Mouse (Mus musculus) urinary bladder, postnatal 10 days (tissue): ENCODE data around the gene Otulin.

Experiments
- DNase-seq: peaks from one replicate; pipeline ENCODE4 v3.0.0; 2022; ENCODE audit warnings: low spot score

Gene Otulin

DNA sequence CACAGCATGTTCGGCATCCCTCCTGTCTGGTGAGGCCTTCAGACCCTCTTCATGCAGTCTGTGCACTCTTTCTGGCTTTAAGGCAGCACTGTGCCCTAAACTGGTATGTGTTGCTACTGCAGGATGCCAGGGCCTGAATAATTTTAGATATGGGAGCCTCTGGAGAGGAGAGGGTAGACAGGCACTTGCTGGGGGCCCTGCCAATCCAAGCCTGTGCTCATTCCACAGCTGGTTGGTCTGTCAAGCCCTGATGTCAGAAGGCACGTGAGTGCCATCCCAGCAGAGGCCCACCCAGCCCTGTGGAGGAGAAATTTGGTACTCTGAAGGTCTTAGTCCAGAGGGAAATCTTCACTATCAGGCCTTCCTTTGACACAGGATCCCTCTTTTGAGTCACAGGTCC is 49.7 kb downstream of the Otulin start:
- no peak for DNase-seq

DNA sequence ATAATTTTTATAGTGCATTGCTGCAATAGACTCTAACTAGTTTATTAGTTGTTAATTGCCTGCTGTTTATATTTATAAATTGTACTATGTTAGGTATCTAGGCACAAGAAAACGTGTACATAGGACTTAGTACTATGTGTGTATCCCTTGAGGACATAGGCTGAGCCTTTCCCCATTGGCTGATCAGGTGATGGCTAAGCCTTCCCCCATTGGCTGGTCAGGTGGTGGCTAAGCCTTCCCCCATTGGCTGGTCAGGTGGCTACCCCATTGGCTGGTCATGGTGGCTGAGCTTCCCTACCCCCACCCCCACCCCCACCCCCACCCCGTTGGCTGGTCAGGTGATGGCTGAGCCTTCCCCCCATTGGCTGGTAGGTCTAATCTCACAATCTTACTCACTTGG is 50.6 kb downstream of the Otulin start:
- DNase-seq, result no peak

DNA sequence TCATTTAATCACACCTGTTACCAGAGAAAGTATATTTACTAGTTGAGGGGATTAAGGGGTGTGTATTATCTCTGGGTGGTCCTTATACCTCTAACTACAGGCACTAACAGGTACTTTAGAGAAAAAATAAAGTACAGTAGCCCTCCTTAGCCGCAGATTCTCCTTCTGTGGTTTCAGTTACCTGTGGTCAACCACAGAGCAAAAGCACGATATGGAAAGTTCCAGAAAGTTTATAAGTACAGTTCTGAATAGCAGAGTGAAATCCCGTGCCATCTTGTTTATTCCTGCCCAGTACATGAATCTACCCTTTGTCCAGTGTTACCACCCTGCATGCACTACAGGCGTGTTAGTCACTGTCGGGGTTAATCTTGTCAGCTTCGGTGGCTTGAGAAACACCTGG is 51.6 kb downstream of the Otulin start:
- DNase-seq, result no peak

DNA sequence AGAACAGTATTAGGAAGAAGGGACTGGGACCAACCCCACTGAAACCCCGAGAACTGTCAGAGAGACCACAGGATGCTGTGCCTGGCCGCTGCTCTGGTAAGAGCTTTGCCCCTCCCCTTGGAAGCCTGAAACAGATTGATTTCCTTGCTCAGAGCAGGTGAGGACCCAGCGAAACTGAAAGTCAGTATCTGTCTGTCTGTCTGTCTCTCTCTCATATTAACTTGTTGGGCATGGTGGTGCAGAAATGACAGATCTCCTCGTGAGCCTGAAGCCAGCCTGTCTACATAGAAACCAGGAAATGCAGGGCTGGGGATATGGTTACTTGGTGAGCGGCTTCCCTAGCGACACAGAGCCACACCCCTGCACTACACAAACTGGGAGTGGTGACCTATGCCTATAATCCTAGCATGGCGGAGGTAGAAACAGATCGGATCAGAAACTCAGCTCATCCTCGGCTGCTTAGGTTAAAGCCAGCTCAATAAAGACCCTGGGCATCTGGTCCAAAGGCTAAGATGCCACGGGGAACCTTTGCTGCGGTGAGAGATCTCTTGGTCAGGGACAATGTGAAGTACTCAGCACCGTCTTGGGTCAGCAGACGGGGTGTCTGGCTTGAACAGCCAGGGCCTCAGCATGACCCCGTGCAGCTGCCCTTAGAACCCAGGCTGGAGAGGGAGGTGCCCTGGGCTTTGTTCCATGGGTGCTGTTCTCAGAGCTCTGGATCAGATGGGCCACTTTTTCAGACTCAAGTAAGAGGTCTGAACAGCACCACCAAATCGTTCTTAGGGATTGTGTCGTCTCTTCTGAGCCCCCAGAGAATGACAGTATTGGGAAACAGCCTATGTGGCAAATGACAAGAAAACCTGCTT is 52.3 kb downstream of the Otulin start:
- DNase-seq, result no peak

DNA sequence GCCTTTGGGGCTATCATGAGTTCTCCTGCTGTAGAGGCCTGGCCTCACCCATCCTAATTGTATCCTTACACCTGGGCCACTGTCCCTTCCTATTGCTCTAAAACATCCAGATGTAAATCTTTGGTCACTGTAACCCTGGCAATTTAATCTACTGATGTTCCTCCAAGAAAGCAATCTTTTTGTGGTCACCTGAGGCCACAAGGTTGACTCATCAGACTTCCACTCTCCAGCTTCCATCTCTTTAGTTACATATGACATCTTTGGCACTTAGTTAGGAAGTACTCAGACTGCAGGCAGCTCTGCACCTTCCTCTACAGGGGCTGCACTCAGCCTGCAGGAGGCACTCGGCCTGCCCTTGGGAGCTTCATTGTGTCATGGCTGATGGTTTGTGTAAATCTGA is 53.6 kb downstream of the Otulin start:
- DNase-seq, result no peak

DNA sequence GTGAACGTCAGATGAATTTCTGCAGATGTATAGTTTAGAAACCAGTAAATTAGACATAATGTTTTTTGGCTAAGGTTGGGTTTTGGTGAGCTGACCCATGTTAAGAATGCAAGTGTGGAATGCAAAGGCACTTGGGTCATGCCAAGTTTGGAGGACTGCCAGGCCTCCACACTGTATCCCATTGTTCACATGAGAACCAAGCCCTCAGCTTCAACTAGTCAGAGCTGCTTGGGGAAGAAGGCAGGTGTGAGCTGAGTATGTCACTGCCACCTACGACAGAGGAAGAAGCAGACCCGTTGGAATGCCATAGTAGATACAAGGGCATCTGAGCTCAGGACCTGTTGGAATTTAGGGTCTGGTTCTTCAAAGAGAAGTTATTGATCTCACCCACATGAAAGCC is 54.6 kb downstream of the Otulin start:
- no peak for DNase-seq

DNA sequence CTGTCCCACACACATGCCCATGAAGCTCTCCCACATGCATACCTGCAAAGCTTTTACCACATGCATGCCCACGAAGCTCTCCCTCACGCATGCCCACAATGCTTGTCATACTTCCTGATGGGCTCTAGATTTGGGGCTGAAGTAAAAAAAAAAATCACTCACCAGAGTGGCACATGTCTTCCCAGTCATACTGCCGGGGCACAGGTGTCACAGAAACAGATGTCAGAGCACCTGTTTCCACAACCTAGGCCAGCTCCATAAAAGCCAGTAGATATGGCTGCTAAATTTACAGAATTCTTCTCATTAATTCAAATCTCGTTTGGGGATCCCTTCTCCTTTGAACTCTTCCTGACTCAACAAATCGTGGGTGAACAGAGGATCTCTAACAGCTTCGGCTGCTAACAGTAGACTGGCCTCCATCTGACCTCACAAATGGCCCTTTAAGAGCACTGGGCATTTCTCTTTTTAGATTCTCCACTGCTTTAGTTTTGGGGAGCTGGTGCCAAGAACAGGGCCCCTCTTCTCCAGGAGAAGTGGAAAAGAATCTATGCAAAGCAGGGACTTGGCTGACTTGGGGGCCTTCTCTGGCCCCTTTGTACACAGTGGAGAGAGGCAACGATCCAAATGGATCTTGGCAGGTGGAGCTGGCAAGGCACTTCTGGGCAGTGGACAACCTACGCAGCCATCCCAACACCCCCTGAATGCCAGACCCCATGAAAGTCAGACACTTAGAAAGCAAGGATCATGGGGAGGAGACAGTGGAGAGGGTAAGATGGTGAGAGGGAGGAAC is 55.3 kb downstream of the Otulin start:
- no peak for DNase-seq

DNA sequence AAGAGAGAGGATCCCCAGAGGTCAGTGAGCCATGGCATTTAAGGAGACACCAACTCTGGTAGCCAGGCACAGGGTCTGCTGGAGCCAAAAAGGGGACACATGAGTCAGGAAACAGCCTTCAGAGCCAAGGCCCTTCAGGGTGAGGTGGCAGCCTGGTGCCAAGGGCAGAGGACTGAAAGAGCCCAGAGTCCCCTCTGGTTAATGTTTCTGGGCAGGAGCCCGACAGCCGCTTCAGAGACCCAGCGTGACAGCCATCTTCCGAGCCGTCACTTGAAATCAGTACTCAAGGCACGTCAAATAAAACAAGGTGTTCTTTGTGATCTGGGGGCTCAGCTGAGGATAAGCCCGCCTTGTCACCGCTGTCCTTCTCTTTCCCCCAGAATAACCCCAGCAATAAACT is 59.3 kb downstream of the Otulin start:
- DNase-seq, result no peak

DNA sequence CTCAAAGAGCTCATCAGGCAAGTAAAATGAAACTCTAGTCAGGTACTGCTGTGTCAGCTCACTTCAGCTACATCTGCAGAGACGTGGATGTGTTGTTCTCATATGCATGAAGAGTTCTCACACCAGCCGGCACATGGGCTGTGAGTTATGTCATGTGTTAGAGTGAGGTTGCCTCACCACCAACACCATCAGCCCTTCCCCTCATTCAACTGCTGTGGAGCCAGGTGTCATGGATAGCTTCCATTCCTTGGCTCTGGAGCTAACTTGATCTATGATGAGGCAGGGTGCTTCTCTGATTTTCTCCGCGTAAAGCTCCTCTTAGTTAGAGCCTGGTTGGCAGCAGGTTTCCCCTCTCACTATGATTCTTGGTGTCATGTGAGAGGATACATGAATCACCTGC is 60.1 kb downstream of the Otulin start:
- DNase-seq, result no peak

DNA sequence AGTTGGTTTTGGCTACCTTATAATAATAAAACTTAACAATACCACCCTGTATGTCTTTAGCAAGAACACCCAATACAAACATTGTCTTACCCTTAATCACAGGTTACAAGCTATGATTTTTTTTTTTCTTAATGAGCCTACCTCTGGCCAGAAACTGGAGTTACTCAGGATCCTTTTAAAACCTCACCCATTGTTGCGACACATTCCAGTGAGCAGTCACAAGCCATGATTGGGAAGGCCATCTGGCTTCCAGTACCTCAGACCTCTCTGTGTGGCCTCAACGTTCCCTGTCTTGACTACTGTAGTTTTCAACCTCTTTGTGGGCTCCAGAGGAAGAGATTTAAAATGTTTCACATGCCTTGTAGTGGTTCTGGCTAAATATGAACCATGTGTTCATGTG is 60.6 kb downstream of the Otulin start:
- no peak for DNase-seq

DNA sequence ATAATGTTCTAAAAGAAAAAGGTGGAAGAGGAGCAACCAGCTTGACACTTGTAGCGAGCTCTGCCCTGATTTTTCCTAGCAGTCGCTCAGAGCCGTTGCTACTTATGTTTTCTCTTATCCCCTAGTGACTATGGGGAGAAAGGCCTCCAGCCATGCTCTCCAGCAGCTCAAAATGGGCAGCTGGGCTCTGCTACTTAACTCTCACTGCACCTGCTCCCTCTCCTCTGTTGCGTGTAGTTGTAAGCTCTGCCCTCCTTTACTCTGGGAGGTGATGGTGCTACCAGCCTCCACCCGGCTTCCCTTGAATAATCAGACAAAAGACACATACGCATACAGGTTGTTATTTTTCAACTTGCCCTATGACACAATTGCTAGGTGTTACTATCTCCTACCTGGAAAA is 62.1 kb downstream of the Otulin start:
- no peak for DNase-seq

DNA sequence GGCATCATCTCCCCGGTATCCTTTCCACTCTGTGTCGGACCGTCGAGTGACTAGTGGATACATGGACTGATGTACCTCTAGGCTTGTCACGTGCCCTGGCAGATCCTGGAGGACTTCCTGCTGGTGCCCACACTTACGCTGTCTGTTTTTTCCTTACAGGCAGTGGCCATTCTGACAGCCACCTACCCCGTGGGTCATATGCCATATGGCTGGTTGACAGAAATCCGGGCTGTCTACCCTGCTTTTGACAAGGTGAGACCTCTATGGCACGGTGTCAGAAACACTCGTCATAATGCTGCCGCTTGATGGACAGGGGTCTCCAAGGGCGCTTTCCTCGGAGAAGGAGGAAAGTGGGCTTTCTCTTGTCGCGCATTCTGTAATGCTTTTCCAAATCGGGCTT is 63.1 kb downstream of the Otulin start:
- no peak for DNase-seq

DNA sequence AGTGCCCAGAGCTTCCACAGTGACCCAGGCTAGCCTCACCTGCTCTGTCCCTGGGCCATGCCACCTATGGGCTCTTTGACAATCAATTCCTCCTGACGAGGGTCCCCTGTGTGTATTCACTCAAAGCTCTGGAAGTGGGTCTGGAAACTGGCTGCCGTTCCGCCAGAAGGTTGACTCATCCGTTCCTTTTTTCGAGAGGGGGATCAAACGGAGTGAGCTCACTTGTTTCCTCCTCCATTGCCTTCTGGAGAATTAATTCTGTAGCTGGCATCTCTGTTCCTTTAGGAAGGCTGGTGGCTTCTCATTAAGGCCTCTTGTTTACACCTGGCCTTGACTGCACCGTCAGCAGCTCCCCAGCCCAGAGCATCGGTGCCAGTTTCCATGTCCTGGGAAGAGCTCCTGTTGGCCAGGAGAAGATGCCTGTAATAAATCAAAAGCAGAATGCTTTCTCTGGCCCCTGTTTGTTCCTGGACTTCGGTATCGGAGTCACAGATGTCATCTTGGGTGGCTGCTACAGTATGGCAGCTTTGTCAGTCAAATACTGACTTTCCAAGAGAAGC is 64.8 kb downstream of the Otulin start:
- DNase-seq, result no peak

DNA sequence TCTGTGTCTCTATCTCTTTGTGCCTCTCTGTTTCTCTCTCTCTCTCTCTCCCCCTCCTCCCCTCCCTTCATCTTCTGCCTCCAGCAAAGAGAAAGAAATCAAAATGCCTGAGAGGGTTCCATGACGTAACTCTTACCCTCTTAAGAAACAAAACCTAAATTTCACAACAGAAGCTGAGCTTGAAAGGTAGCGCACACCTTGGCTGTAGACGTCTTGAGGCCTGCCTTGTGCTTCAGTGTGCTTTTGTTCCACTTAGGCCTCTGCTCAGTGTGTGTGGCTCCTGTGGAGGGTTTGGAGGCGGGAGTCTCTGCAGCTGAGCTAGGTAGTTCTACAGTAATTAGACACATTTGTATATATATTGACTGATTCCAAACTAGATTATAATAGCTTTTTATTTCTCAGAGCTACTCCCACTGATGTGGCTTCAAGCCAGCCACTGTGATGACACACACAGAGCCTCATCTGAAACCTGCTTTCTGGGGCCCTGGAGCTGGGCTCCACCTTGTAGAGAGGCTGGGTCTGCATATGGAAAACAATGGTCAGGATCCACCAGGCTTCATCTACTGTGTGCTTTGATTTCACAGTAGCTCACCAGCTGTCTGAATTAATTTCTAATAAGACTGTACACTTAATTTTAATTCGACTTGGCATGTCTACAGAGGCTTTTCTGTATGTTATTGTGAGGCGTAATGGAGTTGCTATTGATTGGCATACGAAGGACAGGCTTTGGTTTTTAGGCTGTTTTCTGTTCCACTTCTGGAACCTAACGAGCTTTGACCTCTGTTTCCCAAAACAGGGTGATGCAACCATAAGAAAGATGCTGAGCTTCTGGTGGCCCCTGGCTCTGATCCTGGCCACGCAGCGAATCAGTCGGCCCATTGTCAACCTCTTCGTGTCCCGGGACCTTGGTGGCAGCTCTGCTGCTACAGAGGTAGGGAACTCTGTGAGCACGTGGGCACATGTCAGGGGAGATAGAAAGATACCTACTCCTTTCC is 66.1 kb downstream of the Otulin start:
- no peak for DNase-seq

DNA sequence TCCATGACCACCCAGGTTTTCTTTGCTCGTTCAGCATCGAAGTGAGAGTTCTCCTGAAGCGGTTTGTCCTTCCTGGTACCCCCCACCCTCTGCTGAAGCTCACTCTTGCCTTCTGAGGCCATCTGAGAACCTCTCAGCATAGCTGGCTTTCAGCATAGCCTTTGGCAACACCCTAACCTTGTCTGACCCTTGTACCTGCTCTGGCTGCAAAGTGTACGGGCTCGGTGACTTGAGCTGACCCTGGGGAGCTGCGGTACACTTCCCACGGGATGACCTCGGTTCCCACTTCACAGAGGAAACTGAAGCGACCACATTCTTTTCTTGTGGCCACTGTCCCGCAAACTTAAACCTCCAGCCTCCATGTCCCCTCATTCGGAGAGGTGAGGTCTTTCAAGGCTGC is 70.2 kb downstream of the Otulin start:
- DNase-seq, result no peak

DNA sequence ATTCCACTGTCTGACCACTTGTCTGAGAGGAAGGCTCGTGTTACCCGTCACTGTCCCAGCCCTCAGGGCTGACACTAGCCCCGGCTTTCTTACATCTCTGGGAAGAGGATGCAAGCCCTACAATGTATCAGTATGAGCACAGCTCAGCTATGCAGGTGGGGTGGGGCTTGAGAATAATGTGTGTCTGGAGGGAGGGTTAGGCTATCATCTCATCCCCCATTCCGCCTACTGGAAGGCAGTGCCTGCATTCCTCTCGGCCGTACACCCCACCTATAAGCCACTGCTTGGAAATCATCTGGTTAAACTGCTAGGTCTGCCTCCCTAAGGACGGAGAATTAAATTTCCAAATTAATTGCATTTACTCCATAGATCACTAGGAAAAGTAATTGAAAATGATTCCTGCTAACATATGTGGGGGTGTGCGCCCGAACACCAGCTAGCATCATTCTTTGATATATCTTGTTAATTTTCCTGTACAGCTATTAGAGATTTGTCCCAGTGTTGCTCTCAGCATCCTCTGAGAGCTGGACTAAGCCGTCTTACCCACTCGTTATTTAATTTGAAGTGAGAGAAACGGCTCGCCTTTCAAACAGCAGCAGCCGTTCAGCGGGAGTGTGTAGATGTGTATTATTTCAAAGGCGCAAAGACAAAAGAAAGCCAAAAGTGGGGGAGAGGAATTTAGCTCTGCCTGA is 71.9 kb downstream of the Otulin start:
- no peak for DNase-seq

DNA sequence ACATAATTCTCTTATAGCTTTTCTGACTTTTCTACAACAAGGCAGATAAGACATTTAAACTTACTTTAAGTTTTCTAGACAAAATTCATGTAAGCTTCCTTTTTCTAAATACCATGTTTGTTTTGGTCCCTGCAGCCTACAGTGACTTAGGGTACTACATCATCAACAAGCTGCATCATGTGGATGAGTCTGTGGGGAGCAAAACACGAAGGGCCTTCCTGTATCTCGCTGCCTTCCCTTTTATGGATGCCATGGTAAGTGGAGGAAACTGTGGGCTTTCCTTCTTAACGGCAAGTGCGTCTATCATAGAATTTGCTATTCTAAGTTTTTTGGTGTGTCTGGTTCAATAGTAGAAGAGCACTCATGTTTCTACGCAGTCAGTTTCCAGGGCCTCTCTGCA is 76.9 kb downstream of the Otulin start:
- no peak for DNase-seq

DNA sequence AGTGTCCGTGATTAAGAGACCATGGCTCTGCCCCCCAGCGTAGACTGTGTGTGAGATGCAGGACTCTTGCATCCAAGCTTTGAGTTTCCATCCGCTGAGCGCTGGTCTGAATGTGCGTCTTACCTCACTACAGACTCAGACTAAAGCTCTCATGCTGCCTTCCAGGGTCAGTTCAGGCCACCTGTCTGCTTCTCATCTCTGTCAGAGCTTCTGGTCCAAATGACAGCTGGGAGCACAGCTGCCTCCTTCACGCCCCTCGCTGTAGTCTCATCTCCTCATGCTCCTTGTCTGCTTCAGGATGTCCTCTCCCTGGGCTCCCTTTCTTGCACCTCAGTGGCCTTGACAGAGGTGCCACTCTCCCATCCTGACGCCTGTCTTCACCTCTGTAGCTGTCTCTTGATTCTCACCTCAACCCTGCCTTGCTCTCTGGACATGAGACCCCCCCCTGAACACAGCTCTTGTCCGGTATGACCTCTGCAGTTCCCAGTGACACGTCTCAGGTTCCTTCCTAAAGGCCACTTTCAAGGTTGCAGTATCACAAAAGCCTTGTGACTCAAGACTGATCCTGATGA is 78.3 kb downstream of the Otulin start:
- DNase-seq, result no peak

DNA sequence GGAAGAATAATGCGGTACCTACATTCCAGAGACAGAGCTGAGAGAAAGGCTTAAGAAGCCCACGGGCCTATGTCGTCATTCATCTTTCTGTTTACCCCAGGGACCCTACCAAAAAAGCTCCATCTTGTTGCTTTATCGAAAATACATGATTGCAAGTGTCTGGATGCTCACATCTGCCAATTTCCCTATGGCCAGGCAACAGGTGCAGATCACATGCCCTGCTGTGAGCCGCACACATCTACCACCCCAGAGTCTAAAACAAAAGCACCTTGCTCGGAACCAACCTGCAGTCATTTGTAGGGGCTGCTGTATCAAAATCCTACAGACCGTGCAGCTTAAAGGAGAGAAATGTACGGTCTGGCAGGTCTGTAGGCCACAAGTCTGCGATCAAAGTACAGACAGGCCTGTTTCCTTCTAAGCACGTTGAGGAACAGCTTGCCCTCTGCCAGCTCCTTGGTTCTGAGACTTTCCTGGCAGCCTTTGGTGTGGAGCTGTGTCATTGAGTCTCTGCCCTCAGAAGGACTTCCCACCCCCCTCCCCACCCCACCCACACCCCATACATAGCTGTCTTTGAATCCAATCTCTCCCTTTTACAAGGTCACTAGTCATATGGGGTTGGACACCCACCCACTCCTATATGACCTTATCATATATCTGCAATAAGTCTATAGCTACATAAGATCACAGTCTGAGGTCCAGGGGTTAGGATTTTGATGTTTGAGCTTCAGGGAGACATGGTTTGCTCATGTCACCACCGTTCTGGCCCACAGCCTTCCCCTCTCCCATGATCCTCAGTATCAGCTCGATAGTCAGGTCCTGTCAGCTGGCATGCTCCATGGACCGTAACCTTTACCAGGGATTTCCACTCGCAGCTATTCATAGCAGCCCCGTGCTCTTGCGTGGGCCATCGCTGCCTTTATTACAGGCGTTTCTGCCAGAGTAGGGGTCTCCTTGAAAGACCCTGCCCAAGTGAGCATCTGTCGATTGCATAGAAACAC is 79.1 kb downstream of the Otulin start:
- DNase-seq, result no peak
